Mouse (Mus musculus) 3T3-L1 (cell line): ENCODE data around the gene Slc22a21.
"Not testable (repeated sequence)": the region's sequence is repeated elsewhere in the genome, so short reads cannot be mapped to it uniquely, and the experiment has no call there.

Source experiments
- DNase-seq: peaks from one replicate; pipeline ENCODE4 v3.0.0-alpha.2; 2015; ENCODE audit warnings: low read depth, low spot score

The Slc22a21 gene

GRCm38 (mm10) chr11:54002147-54002760 is 22.1 kb upstream of the Slc22a21 start:
- peak; percentile 85 for DNase-seq

- no peak for DNase-seq
Measured at GRCm38 (mm10) chr11:53997661-53998060, 17.5 kb upstream of the Slc22a21 start.

GRCm38 (mm10) chr11:53992264-53992663 is 12.1 kb upstream of the Slc22a21 start:
- no peak for DNase-seq

- peak; percentile 37 for DNase-seq
Measured at GRCm38 (mm10) chr11:53989232-53989631, 9.1 kb upstream of the Slc22a21 start.

GRCm38 (mm10) chr11:53988081-53988480 is 7.9 kb upstream of the Slc22a21 start:
- DNase-seq = no peak

- no peak for DNase-seq
Measured at GRCm38 (mm10) chr11:53981396-53981795, 1.3 kb upstream of the Slc22a21 start.

- DNase-seq = not testable (repeated sequence)
Measured at GRCm38 (mm10) chr11:53979456-53979787, 710 bp downstream of the Slc22a21 start.

- DNase-seq = peak; percentile 46
Measured at GRCm38 (mm10) chr11:53977672-53978071, 2.5 kb downstream of the Slc22a21 start.

GRCm38 (mm10) chr11:53975559-53975958 is 4.6 kb downstream of the Slc22a21 start:
- no peak for DNase-seq

- DNase-seq = peak; percentile 36
Measured at GRCm38 (mm10) chr11:53958984-53959383, 21.1 kb downstream of the Slc22a21 start.

GRCm38 (mm10) chr11:53958176-53958575 is 22.0 kb downstream of the Slc22a21 start:
- DNase-seq = not testable (repeated sequence)

- peak; percentile 58 for DNase-seq
Measured at GRCm38 (mm10) chr11:53956636-53957035, 23.5 kb downstream of the Slc22a21 start.

GRCm38 (mm10) chr11:53954653-53955052 is 25.5 kb downstream of the Slc22a21 start:
- DNase-seq = no peak

GRCm38 (mm10) chr11:53950133-53950532 is 30.0 kb downstream of the Slc22a21 start:
- not testable (repeated sequence) for DNase-seq

GRCm38 (mm10) chr11:53931944-53932318 is 48.2 kb downstream of the Slc22a21 start:
- not testable (repeated sequence) for DNase-seq

GRCm38 (mm10) chr11:53931091-53931943 is 48.8 kb downstream of the Slc22a21 start:
- DNase-seq = peak; percentile 70

GRCm38 (mm10) chr11:53929741-53930140 is 50.4 kb downstream of the Slc22a21 start:
- DNase-seq = peak; percentile 52

- DNase-seq = peak; percentile 68
Measured at GRCm38 (mm10) chr11:53928585-53928984, 51.5 kb downstream of the Slc22a21 start.

GRCm38 (mm10) chr11:53926303-53926702 is 53.8 kb downstream of the Slc22a21 start:
- no peak for DNase-seq

- no peak for DNase-seq
Measured at GRCm38 (mm10) chr11:53918851-53919250, 61.3 kb downstream of the Slc22a21 start.

GRCm38 (mm10) chr11:53911011-53911410 is 69.1 kb downstream of the Slc22a21 start:
- DNase-seq = no peak

GRCm38 (mm10) chr11:53908686-53909085 is 71.4 kb downstream of the Slc22a21 start:
- no peak for DNase-seq

GRCm38 (mm10) chr11:53904534-53904925 is 75.6 kb downstream of the Slc22a21 start:
- no peak for DNase-seq
